Mouse (Mus musculus) spleen, adult 2 months (tissue): Measurements from ENCODE around the gene Cdk13.

Source experiments
- CTCF ChIP-seq: fragments of 200-500 bp; IDR thresholded peaks from 2 replicates; pipeline ENCODE4 v1.5.1; 2011; ENCODE audit warnings: mild to moderate bottlenecking, inconsistent platforms; ENCODE audit not compliant: insufficient read depth, insufficient read length, insufficient replicate concordance; ENCODE audit errors: extremely low read depth
- POLR2A ChIP-seq: fragments of 200-500 bp; IDR thresholded peaks from 2 replicates; pipeline ENCODE4 v1.6.1; 2011; ENCODE audit warnings: low read depth, low read length, inconsistent platforms

DNA sequence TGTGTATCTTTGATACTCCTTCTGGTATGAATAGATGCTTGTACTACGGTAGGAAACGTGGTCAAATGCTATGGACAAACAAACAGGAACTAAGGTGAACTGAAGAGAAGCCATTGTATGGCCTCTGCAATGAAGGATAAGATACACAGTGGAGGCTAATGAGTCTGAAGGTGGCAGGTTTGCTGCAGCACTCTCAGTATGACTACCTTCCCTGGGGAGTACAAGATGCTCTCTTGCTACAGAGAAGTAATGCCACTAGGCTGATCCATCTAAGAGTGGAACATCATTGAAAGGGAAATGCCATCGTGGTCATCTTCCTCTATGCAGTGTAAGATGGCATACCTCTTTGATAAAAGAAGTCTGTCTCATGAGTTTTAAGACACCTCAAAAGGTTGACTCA lies 28.0 kb upstream of the Cdk13 start:
- TF ChIP-seq CTCF = no peak
- no peak for TF ChIP-seq POLR2A
